ENCODE assay signal across 8 mouse cellular contexts in the genomic region with DNA sequence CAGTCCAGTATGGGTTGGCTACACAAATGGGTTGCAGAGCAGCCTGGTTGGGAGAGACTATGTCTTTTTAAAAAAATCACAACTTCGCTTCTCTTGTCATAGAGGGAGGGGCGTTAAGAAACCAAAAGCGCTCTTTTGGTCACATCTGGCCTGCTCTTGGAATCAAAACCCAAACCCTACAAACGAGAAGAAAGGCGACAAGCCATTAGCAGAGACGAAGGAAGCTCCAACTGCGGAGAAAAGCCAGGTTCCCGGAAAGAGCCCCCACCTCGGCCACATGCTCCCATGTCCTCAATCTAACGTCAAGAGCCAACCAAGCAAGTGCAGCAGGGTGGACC. TPM values are rescaled to one million over a fixed set of nuclear protein-coding genes. Genes with fewer than 3 reads are reported as not detected.
DNase-seq lines count a peak whose midpoint lies in the region; ATAC-seq and TF ChIP-seq lines count a peak whose summit lies in the region.

No protein-coding gene starts in this region.

- TF ChIP-seq CTCF in lung, adult 2 months (IDR thresholded peaks at IDR 0.05; ENCODE audit: insufficient read depth, low read length), result no peak

- DNase-seq in lung, adult 2 months, result no peak
- DNase-seq in lung, postnatal 25 days (ENCODE audit: low spot score), result no peak
- DNase-seq in B cell, adult 2 months, result no peak
- no peak for DNase-seq in layer of hippocampus, adult 18-20 months (ENCODE audit: low spot score in 2 of 2)
- no peak for DNase-seq in cerebellum, adult 11-12 months

- peak overlapping the region; percentile 76 for H3K4me2 ChIP-seq in embryonic facial prominence, embryonic 13.5 days
- peak overlapping the region; percentile 68 for H3K4me2 ChIP-seq in intestine, embryonic 16.5 days (ENCODE audit: low read depth, low read length)
- H3K4me2 ChIP-seq in neural tube, embryonic 15.5 days, result peak overlapping the region; percentile 73

- H3K4me3 ChIP-seq in lung, adult 2 months (replicated peaks; ENCODE audit: extremely low read depth, low read depth, low read length), result peak overlapping the region; percentile 88
- peak overlapping the region; percentile 90 for H3K4me3 ChIP-seq in embryonic facial prominence, embryonic 13.5 days
- H3K4me3 ChIP-seq in intestine, embryonic 16.5 days (ENCODE audit: low read length), result peak overlapping the region; percentile 81
- peak overlapping the region; percentile 99 for H3K4me3 ChIP-seq in neural tube, embryonic 15.5 days (replicated peaks)

- peak overlapping the region; percentile 99 for H3K27ac ChIP-seq in embryonic facial prominence, embryonic 13.5 days
- H3K27ac ChIP-seq in intestine, embryonic 16.5 days (ENCODE audit: low read length), result peak overlapping the region; percentile 98
- H3K27ac ChIP-seq in neural tube, embryonic 15.5 days (replicated peaks), result peak overlapping the region; percentile 96

- no peak for TF ChIP-seq POLR2A in lung, adult 2 months (IDR thresholded peaks at IDR 0.05; ENCODE audit: borderline replicate concordance, extremely low read depth, low read depth, low read length)

- H3K36me3 ChIP-seq in embryonic facial prominence, embryonic 13.5 days, result peaks cover 26% of the 10 kb centered on the region
- H3K36me3 ChIP-seq in intestine, embryonic 16.5 days (ENCODE audit: control insufficient read depth, insufficient read depth, low read length), result peaks cover 8% of the 10 kb centered on the region; the same call in 1 of the 2 replicates
- H3K36me3 ChIP-seq in neural tube, embryonic 15.5 days, result peaks cover 12% of the 10 kb centered on the region

- H3K9ac ChIP-seq in embryonic facial prominence, embryonic 13.5 days, result peak overlapping the region; percentile 97
- H3K9ac ChIP-seq in intestine, embryonic 16.5 days (ENCODE audit: low read depth, low read length), result peak overlapping the region; percentile 84
- peak overlapping the region; percentile 94 for H3K9ac ChIP-seq in neural tube, embryonic 15.5 days (replicated peaks)

- H3K4me1 ChIP-seq in lung, adult 2 months (ENCODE audit: control insufficient read depth, insufficient read depth, low read length), result peaks cover 7% of the 10 kb centered on the region
- H3K4me1 ChIP-seq in embryonic facial prominence, embryonic 13.5 days, result peaks cover 15% of the 10 kb centered on the region
- H3K4me1 ChIP-seq in intestine, embryonic 16.5 days (ENCODE audit: control insufficient read depth, insufficient read depth, low read length), result no peaks in the 10 kb centered on the region
- peaks cover 27% of the 10 kb centered on the region for H3K4me1 ChIP-seq in neural tube, embryonic 15.5 days

- H3K27me3 ChIP-seq in embryonic facial prominence, embryonic 13.5 days, result no peaks in the 10 kb centered on the region
- H3K27me3 ChIP-seq in intestine, embryonic 16.5 days (replicated peaks; ENCODE audit: control insufficient read depth, insufficient read depth, low read length), result no peaks in the 10 kb centered on the region
- H3K27me3 ChIP-seq in neural tube, embryonic 15.5 days (replicated peaks), result no peaks in the 10 kb centered on the region

- WGBS in lung, adult 2 months, result under 1% methylated on average over 10 of the region's 10 CpGs
- under 1% methylated on average over 10 of the region's 10 CpGs for WGBS in embryonic facial prominence, embryonic 13.5 days
- WGBS in intestine, embryonic 16.5 days, result under 1% methylated on average over 10 of the region's 10 CpGs
- under 1% methylated on average over 10 of the region's 10 CpGs for WGBS in neural tube, embryonic 15.5 days

- ATAC-seq in embryonic facial prominence, embryonic 13.5 days (ENCODE audit: insufficient number of reproducible peaks, insufficient read depth, low FRiP score, low TSS enrichment, low read depth), result no peak
- no peak for ATAC-seq in intestine, embryonic 16.5 days
- ATAC-seq in neural tube, embryonic 15.5 days (ENCODE audit: low FRiP score), result no peak

- H3K9me3 ChIP-seq in embryonic facial prominence, embryonic 13.5 days, result no peaks in the 10 kb centered on the region
- H3K9me3 ChIP-seq in intestine, embryonic 16.5 days (ENCODE audit: control insufficient read depth, low read length), result no peaks in the 10 kb centered on the region
- no peaks in the 10 kb centered on the region for H3K9me3 ChIP-seq in neural tube, embryonic 15.5 days (replicated peaks)

RNA-seq across cellular contexts. Expression of gene N4bp2l2, which starts 1.2 kb away (rescaled TPM):
- 4.6 and 6.3 TPM in 2 replicates for polyA plus RNA-seq in lung, adult 2 months (2012; rRNA removed)
- 43.0 and 46.0 TPM in 2 replicates for polyA plus RNA-seq in embryonic facial prominence, embryonic 13.5 days (2015; fragmentation: Nextera tagmentation; extraction: Ambion mirVana)
- 32.6 and 33.1 TPM in 2 replicates for polyA plus RNA-seq in intestine, embryonic 16.5 days (2015; fragmentation: Nextera tagmentation; extraction: Ambion mirVana)
- 30.7 and 33.0 TPM in 2 replicates for polyA plus RNA-seq in neural tube, embryonic 15.5 days (2015; fragmentation: Nextera tagmentation; extraction: Ambion mirVana)
- total RNA-seq in layer of hippocampus, adult 18-20 months (2021), result 10 to 100 TPM; 80.9 to 87.5 TPM

RNA-seq across cellular contexts. Expression of gene Pds5b, which starts 8.8 kb away (rescaled TPM):
- polyA plus RNA-seq in lung, adult 2 months (2012; rRNA removed), result 4.0 and 8.0 TPM in 2 replicates
- polyA plus RNA-seq in embryonic facial prominence, embryonic 13.5 days (2015; fragmentation: Nextera tagmentation; extraction: Ambion mirVana), result 39.6 and 42.7 TPM in 2 replicates
- 14.2 and 15.3 TPM in 2 replicates for polyA plus RNA-seq in intestine, embryonic 16.5 days (2015; fragmentation: Nextera tagmentation; extraction: Ambion mirVana)
- polyA plus RNA-seq in neural tube, embryonic 15.5 days (2015; fragmentation: Nextera tagmentation; extraction: Ambion mirVana), result 29.1 and 36.8 TPM in 2 replicates
- total RNA-seq in layer of hippocampus, adult 18-20 months (2021), result 10 to 100 TPM; 76.8 to 78.8 TPM
